Mouse (Mus musculus): Measurements from ENCODE around the gene Tarsl2. TPM values are rescaled to one million over a fixed set of nuclear protein-coding genes. Genes with fewer than 3 reads are reported as not detected.

Tarsl2 gene
- polyA plus RNA-seq (2014; fragmentation: Illumina TruSeq; extraction: RNeasy Lipid Tissue Mini Kit (QIAGEN cat#74804); ENCODE audit: low read depth, low replicate concordance) = 17.3 TPM

GRCm38 (mm10) chr7:65644643-65645351, at the start of gene Tarsl2:
TSS of gene Tarsl2 (plus strand) at chr7:65644898.

GRCm38 (mm10) chr7:65690869-65691268, 46.2 kb downstream of the Tarsl2 start, which contains the start of gene Tm2d3:
TSS of gene Tm2d3 (plus strand) at chr7:65691169.

Other genes with a start within 250 kb of the Tarsl2 start
- gene Tjp1, start 117.1 kb upstream of the Tarsl2 start, polyA plus RNA-seq (2014; fragmentation: Illumina TruSeq; extraction: RNeasy Lipid Tissue Mini Kit (QIAGEN cat#74804); ENCODE audit: low read depth, low replicate concordance) = 143 TPM
- gene Tm2d3, start 46.3 kb downstream of the Tarsl2 start, polyA plus RNA-seq (2014; fragmentation: Illumina TruSeq; extraction: RNeasy Lipid Tissue Mini Kit (QIAGEN cat#74804); ENCODE audit: low read depth, low replicate concordance) = 10.8 TPM
- 4.0 TPM for gene Pcsk6, start 216.8 kb downstream of the Tarsl2 start, polyA plus RNA-seq (2014; fragmentation: Illumina TruSeq; extraction: RNeasy Lipid Tissue Mini Kit (QIAGEN cat#74804); ENCODE audit: low read depth, low replicate concordance)